25 mouse cellular contexts compared by ENCODE assay signal in the genomic region with DNA sequence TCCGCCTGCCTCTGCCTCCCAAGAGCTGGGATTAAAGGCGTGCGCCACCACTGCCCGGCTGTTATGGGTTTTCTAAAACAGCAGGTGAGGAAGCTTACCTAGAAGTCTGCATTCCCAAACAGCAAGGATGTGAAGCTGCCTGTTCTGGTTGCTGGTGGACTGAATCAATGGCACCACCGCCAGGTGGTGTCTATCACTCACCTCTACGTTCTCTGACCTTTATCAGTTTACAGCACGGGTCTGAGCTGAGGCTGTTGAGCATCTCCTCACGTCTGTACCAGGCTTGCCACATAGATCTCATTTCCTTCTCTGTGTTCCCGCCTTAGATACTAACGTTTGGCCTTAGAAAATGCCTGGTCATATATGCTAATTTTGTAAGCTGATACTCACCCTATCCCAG. TPM values are rescaled to one million over a fixed set of nuclear protein-coding genes. Genes with fewer than 3 reads are reported as not detected.
A peak's percentile ranks its signal among the peaks of the same experiment; 100 is the strongest.
DNase-seq lines count a peak whose midpoint lies in the region; ATAC-seq and TF ChIP-seq lines count a peak whose summit lies in the region.
"Had no signal": no experiment of that assay in that cellular context is flagged by ENCODE, and none has a peak within 500 bp of the region (broad histone marks: within the 10 kb centered on the region; RNA-seq: fewer than 3 reads in every experiment).

No protein-coding gene starts in this region.

- ATAC-seq in liver, embryonic 14.5 days (ENCODE audit: insufficient read depth): no peak
- no peak for ATAC-seq in liver, embryonic 11.5 days (replicated peaks; ENCODE audit: low FRiP score)
- peak; percentile 65; the same call in 1 of the 2 replicates for ATAC-seq in megakaryocyte-erythroid progenitor cell, adult 5-6 weeks (replicated peaks; ENCODE audit: low FRiP score, low TSS enrichment, poor library complexity, severe bottlenecking)
- ATAC-seq: forebrain, embryonic 15.5 days; hindbrain, embryonic 16.5 days had no signal

- peak; percentile 16; the same call in 1 of the 2 replicates for TF ChIP-seq CTCF in liver, embryonic 14.5 days (IDR thresholded peaks at IDR 0.05; ENCODE audit: low read depth)
- 0 out of 2 replicates have a peak, but pooled peaks have one; percentile 6 for TF ChIP-seq CTCF in E14TG2a.4 (conservative IDR thresholded peaks at IDR 0.05; ENCODE audit: low read length)

- DNase-seq in liver, embryonic 14.5 days (ENCODE audit: low read depth in 3 of 3, low spot score in 3 of 3): no peak
- no peak for DNase-seq in liver, embryonic 11.5 days (ENCODE audit: low spot score)
- peak; percentile 72 for DNase-seq in R1 (ENCODE audit: low read depth, low spot score)
- no peak for DNase-seq in urinary bladder, postnatal 25 days (ENCODE audit: low spot score)
- no peak for DNase-seq in spleen, postnatal 4 days (ENCODE audit: low spot score in 2 of 2)
- DNase-seq: adrenal gland, adult 8-10 months; B cell, adult 2 months; cerebellum, adult 9-10 months; cerebellum, postnatal 36 days; kidney, postnatal 14 days; layer of hippocampus, adult 9-11 months; lung, postnatal 4 days; midbrain, embryonic 14.5 days; right cerebral cortex, postnatal 25 days; thymus, adult 18-20 months; thymus, postnatal 25 days had no signal

- no peak overlapping the region for H3K4me3 ChIP-seq in liver, embryonic 14.5 days (ENCODE audit: insufficient read depth in 1 of 2, low read depth in 2 of 2, low read length in 2 of 2)
- no peak overlapping the region for H3K4me3 ChIP-seq in liver, embryonic 11.5 days (ENCODE audit: low read depth, low read length)
- no peak overlapping the region for H3K4me3 ChIP-seq in E14TG2a.4 (replicated peaks; ENCODE audit: low read length)
- H3K4me3 ChIP-seq: embryonic facial prominence, embryonic 12.5 days; forebrain, embryonic 15.5 days; heart, embryonic 10.5 days; heart, embryonic 15.5 days; liver, embryonic 15.5 days; neural tube, embryonic 15.5 days had no signal

- peaks cover 0 to 2% of the 10 kb centered on the region in 2 experiments; a peak in 1 of 4 replicates for H3K4me1 ChIP-seq in liver, embryonic 14.5 days (replicated peaks; ENCODE audit: control insufficient read depth in 2 of 2, insufficient read depth in 2 of 2, low read length in 1 of 2)
- H3K4me1 ChIP-seq in liver, embryonic 11.5 days (replicated peaks; ENCODE audit: control insufficient read depth, insufficient read depth, low read length): no peaks in the 10 kb centered on the region; the same call in 1 of the 2 replicates
- H3K4me1 ChIP-seq in E14TG2a.4 (replicated peaks; ENCODE audit: low read depth, low read length): peaks cover 74% of the 10 kb centered on the region
- H3K4me1 ChIP-seq: embryonic facial prominence, embryonic 12.5 days; forebrain, embryonic 15.5 days; heart, embryonic 10.5 days; heart, embryonic 15.5 days; liver, embryonic 15.5 days had no signal

- H3K27me3 ChIP-seq in liver, embryonic 14.5 days (ENCODE audit: control insufficient read depth, insufficient read depth, low read length): no peaks in the 10 kb centered on the region
- no peaks in the 10 kb centered on the region for H3K27me3 ChIP-seq in liver, embryonic 11.5 days (replicated peaks; ENCODE audit: control insufficient read depth, insufficient read depth, low read length)
- no peaks in the 10 kb centered on the region for H3K27me3 ChIP-seq in E14TG2a.4 (ENCODE audit: insufficient read depth, low read length)
- H3K27me3 ChIP-seq: embryonic facial prominence, embryonic 12.5 days; forebrain, embryonic 15.5 days; heart, embryonic 15.5 days; liver, embryonic 15.5 days; neural tube, embryonic 15.5 days had no signal

- H3K27ac ChIP-seq in liver, embryonic 14.5 days: no peak overlapping the region
- H3K27ac ChIP-seq in liver, embryonic 11.5 days (ENCODE audit: low read depth, low read length): no peak overlapping the region
- H3K27ac ChIP-seq: embryonic facial prominence, embryonic 12.5 days; forebrain, embryonic 15.5 days; heart, embryonic 10.5 days; heart, embryonic 15.5 days; liver, embryonic 15.5 days; neural tube, embryonic 15.5 days had no signal

- H3K9ac ChIP-seq in liver, embryonic 14.5 days (replicated peaks): no peak overlapping the region
- no peak overlapping the region for H3K9ac ChIP-seq in liver, embryonic 11.5 days (ENCODE audit: low read depth, low read length)
- H3K9ac ChIP-seq: embryonic facial prominence, embryonic 12.5 days; forebrain, embryonic 15.5 days; heart, embryonic 15.5 days; liver, embryonic 15.5 days; neural tube, embryonic 15.5 days had no signal

- H3K9me3 ChIP-seq in liver, embryonic 14.5 days (ENCODE audit: control insufficient read depth, low read length): no peaks in the 10 kb centered on the region
- no peaks in the 10 kb centered on the region for H3K9me3 ChIP-seq in liver, embryonic 11.5 days (ENCODE audit: control insufficient read depth, low read length)
- H3K9me3 ChIP-seq in E14TG2a.4 (ENCODE audit: low read length): no peaks in the 10 kb centered on the region
- H3K9me3 ChIP-seq: embryonic facial prominence, embryonic 12.5 days; forebrain, embryonic 15.5 days; heart, embryonic 10.5 days; heart, embryonic 15.5 days; liver, embryonic 15.5 days; neural tube, embryonic 15.5 days had no signal

- H3K4me2 ChIP-seq in liver, embryonic 14.5 days (ENCODE audit: low read depth): no peak overlapping the region
- H3K4me2 ChIP-seq in liver, embryonic 11.5 days: no peak overlapping the region
- H3K4me2 ChIP-seq: embryonic facial prominence, embryonic 12.5 days; forebrain, embryonic 15.5 days; heart, embryonic 15.5 days; liver, embryonic 15.5 days; neural tube, embryonic 15.5 days had no signal

- no peaks in the 10 kb centered on the region; the same call in 1 of the 2 replicates for H3K36me3 ChIP-seq in liver, embryonic 14.5 days (replicated peaks; ENCODE audit: control insufficient read depth, insufficient read depth, low read depth)
- peaks cover 8% of the 10 kb centered on the region for H3K36me3 ChIP-seq in liver, embryonic 11.5 days (ENCODE audit: control insufficient read depth, insufficient read depth, low read length)
- H3K36me3 ChIP-seq in E14TG2a.4 (ENCODE audit: insufficient read depth, low read length): peaks cover 24% of the 10 kb centered on the region
- H3K36me3 ChIP-seq: liver, embryonic 15.5 days had no signal

- 38% methylated on average over 10 of the region's 10 CpGs for WGBS in liver, embryonic 14.5 days (ENCODE audit: insufficient replicate concordance)
- 58% methylated on average over 10 of the region's 10 CpGs for WGBS in liver, embryonic 11.5 days

- TF ChIP-seq EP300 in liver, embryonic 14.5 days (IDR thresholded peaks at IDR 0.05; ENCODE audit: low read depth): no peak

RNA-seq across cellular contexts. Expression of gene Fbxo22, which starts 20.3 kb away (rescaled TPM):
- polyA plus RNA-seq in liver, embryonic 14.5 days (2012; rRNA removed): 6.2 and 8.8 TPM in 2 replicates
- polyA plus RNA-seq in liver, embryonic 14.5 days (2014; fragmentation: Nextera tagmentation; extraction: Ambion mirVana): 15.7 and 16.9 TPM in 2 replicates
- 52.0 and 57.9 TPM in 2 replicates for polyA plus RNA-seq in liver, embryonic 11.5 days (2014; fragmentation: Nextera tagmentation; extraction: Ambion mirVana)
- 24.7 and 53.3 TPM in 2 replicates for total RNA-seq in megakaryocyte-erythroid progenitor cell, adult 5-6 weeks (2014; fragmentation: Nextera tagmentation)
- 37.1 and 38.1 TPM in 2 replicates for total RNA-seq in megakaryocyte-erythroid progenitor cell, adult 5-6 weeks (2017)
